15 mouse cellular contexts compared by ENCODE assay signal in the genomic region with DNA sequence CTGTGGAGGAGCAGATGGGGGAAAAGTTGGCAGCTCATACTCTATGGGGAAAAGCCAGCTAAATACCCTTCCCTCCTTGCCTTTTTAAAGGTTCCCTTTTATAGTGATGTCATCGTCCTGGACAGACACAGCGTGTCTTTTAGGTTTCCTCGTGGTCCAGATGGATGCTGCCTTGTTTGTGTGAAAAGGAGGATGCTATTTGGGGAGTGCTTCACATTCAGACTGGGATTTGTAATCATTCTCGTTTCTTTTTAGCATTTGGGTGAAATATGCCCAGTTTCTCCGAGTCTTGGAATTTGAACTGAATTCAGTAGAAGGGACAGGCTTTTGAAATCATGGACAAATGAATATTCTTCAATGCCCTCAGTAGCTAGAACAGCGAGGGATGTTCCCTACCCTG. TPM values are rescaled to one million over a fixed set of nuclear protein-coding genes. Genes with fewer than 3 reads are reported as not detected.
DNase-seq lines count a peak whose midpoint lies in the region; TF ChIP-seq lines count a peak whose summit lies in the region.
"Had no signal": no experiment of that assay in that cellular context is flagged by ENCODE, and none has a peak within 500 bp of the region (broad histone marks: within the 10 kb centered on the region; RNA-seq: fewer than 3 reads in every experiment).

No protein-coding gene starts in this region.

- no peak for TF ChIP-seq CTCF in cortical plate, adult 2 months (IDR thresholded peaks at IDR 0.05; ENCODE audit: extremely low read depth, insufficient read depth, low read length)

- no peak for TF ChIP-seq POLR2A in cortical plate, adult 2 months (IDR thresholded peaks at IDR 0.05; ENCODE audit: extremely low read depth, insufficient read depth, low read length)

- no peak overlapping the region for H3K4me3 ChIP-seq in cortical plate, adult 2 months (ENCODE audit: insufficient read depth, low read length)
- H3K4me3 ChIP-seq: kidney, embryonic 15.5 days; megakaryocyte, embryonic 14.5 days; midbrain, embryonic 15.5 days had no signal

- peaks cover 5% of the 10 kb centered on the region for H3K4me1 ChIP-seq in cortical plate, adult 2 months (ENCODE audit: control insufficient read depth, insufficient read depth, low read length)
- H3K4me1 ChIP-seq: kidney, embryonic 15.5 days; megakaryocyte, embryonic 14.5 days had no signal

- peak; percentile 27 for DNase-seq in cerebellum, adult 9-11 months
- no peak for DNase-seq in cerebellum, adult 11-12 months
- peak; percentile 33 to 57 for DNase-seq in layer of hippocampus, adult 18-20 months (ENCODE audit: low spot score in 2 of 2)
- no peak for DNase-seq in layer of hippocampus, adult 8-10 months (ENCODE audit: low spot score in 2 of 2)
- peak; percentile 51 to 72 for DNase-seq in right cerebral cortex, postnatal 10 days (ENCODE audit: low spot score in 2 of 2)
- no peak for DNase-seq in spleen, postnatal 4 days (ENCODE audit: low spot score in 2 of 2)
- DNase-seq: adrenal gland, postnatal 10 days; gastrocnemius, postnatal 25 days; lung, postnatal 14 days; thymus, postnatal 36 days had no signal

- peak overlapping the region; percentile 75; the same call in 1 of the 2 replicates for H3K27ac ChIP-seq in cortical plate, adult 2 months (ENCODE audit: insufficient read depth, low read length)
- H3K27ac ChIP-seq: hindbrain, embryonic 14.5 days; kidney, embryonic 15.5 days; midbrain, embryonic 15.5 days had no signal

RNA-seq across cellular contexts. Expression of a gene that starts 58.3 kb away (rescaled TPM):
- 10 to 100 TPM; 61.5 to 62.6 TPM for total RNA-seq in layer of hippocampus, adult 18-20 months (2021)
- 10 to 100 TPM; 52.2 to 66.6 (median 56.4) TPM for total RNA-seq in layer of hippocampus, adult 8-10 months (2022)
- polyA plus RNA-seq in cortical plate, adult 2 months (2012; rRNA removed) = 17.2 and 17.8 TPM in 2 replicates

Comparison
In these comparisons a context has a peak if more than half of its experiments do, and no peak if none do; other contexts are left out.
1. DNase-seq: peak in cerebellum, adult 9-11 months (single experiment), layer of hippocampus, adult 18-20 months (2 of 2) and right cerebral cortex, postnatal 10 days (2 of 2); none in cerebellum, adult 11-12 months (single experiment), layer of hippocampus, adult 8-10 months (0 of 2) and spleen, postnatal 4 days (0 of 2).